Mouse (Mus musculus): ENCODE results near the gene U2surp. TPM values are rescaled to one million over a fixed set of nuclear protein-coding genes. Genes with fewer than 3 reads are reported as not detected.

Gene U2surp
- polyA plus RNA-seq, 1 experiment: 12.0 TPM

DNA sequence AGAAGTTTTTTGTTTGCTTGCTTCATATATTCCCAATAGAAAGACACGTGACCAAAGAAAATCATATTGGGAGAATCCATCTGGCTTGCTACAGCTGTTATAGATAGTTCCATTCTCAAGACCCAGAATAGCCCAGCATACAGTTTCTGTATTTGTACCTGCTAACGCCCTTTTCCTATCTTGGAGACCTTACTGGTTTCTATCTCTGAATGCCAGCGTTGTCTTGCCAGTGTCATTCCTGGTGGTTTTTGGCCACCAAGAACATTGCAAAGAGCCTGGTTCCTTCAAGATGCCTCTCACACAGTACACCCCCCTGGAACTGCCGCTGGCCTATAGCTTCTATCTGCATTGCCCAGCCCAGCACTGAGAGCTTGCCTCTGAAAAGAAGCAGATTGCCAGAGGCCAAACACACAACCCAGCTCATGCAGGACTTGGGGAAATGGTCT is 44.3 kb upstream of the U2surp start:
- Histone ChIP-seq H3K36me3 (ENCODE audit: control insufficient read depth, insufficient read depth) (no peaks in the 10 kb centered on the region), H3K27me3 (ENCODE audit: control insufficient read depth, insufficient read depth, insufficient read length) (peaks cover 40% of the 10 kb centered on the region), H3K79me3 (ENCODE audit: low read depth) (no peaks in the 10 kb centered on the region), H3K4me3 (ENCODE audit: insufficient read depth, poor library complexity, severe bottlenecking) (no peak overlapping the region), H3K79me2 (ENCODE audit: control insufficient read depth, insufficient read depth) (no peaks in the 10 kb centered on the region), H3ac (ENCODE audit: control insufficient read depth, insufficient read length, low read depth) (no peak overlapping the region)
- TF ChIP-seq CEBPB (IDR thresholded peaks at IDR 0.05; ENCODE audit: low read depth) (no peak), MYOD1 (IDR thresholded peaks at IDR 0.05; ENCODE audit: control insufficient read depth, insufficient read length, low read depth) (no peak), FOSL1 (IDR thresholded peaks at IDR 0.05; ENCODE audit: insufficient read depth, low read length, poor library complexity, severe bottlenecking) (no peak), USF1 (IDR thresholded peaks at IDR 0.05; ENCODE audit: low read depth) (no peak), MYOG (IDR thresholded peaks at IDR 0.05; ENCODE audit: control insufficient read depth, extremely low read depth, insufficient read length) (no peak), MAX (IDR thresholded peaks at IDR 0.05) (no peak), CTCF (IDR thresholded peaks at IDR 0.05; ENCODE audit: control insufficient read depth, insufficient read depth, insufficient read length) (no peak)

GRCm38 (mm10) chr9:95555233-95555740 is 43.5 kb upstream of the U2surp start:
- TF ChIP-seq MYOG (IDR thresholded peaks at IDR 0.05; ENCODE audit: control insufficient read depth, extremely low read depth, insufficient read length) (no peak), USF1 (IDR thresholded peaks at IDR 0.05; ENCODE audit: low read depth) (no peak), CEBPB (IDR thresholded peaks at IDR 0.05; ENCODE audit: low read depth) (no peak), MAX (IDR thresholded peaks at IDR 0.05) (no peak), MYOD1 (IDR thresholded peaks at IDR 0.05; ENCODE audit: control insufficient read depth, insufficient read length, low read depth) (no peak), CTCF (IDR thresholded peaks at IDR 0.05; ENCODE audit: control insufficient read depth, insufficient read depth, insufficient read length) (no peak), FOSL1 (IDR thresholded peaks at IDR 0.05; ENCODE audit: insufficient read depth, low read length, poor library complexity, severe bottlenecking) (no peak)
- Histone ChIP-seq H3ac (ENCODE audit: control insufficient read depth, insufficient read length, low read depth) (no peak overlapping the region), H3K36me3 (ENCODE audit: control insufficient read depth, insufficient read depth) (no peaks in the 10 kb centered on the region), H3K4me3 (ENCODE audit: insufficient read depth, poor library complexity, severe bottlenecking) (no peak overlapping the region), H3K27me3 (ENCODE audit: control insufficient read depth, insufficient read depth, insufficient read length) (peaks cover 34% of the 10 kb centered on the region), H3K79me2 (ENCODE audit: control insufficient read depth, insufficient read depth) (no peaks in the 10 kb centered on the region), H3K79me3 (ENCODE audit: low read depth) (no peaks in the 10 kb centered on the region)

- Histone ChIP-seq H3K79me2 (ENCODE audit: control insufficient read depth, insufficient read depth) (no peaks in the 10 kb centered on the region), H3K79me3 (ENCODE audit: low read depth) (no peaks in the 10 kb centered on the region), H3K4me3 (ENCODE audit: insufficient read depth, poor library complexity, severe bottlenecking) (no peak overlapping the region), H3ac (ENCODE audit: control insufficient read depth, insufficient read length, low read depth) (no peak overlapping the region), H3K27me3 (ENCODE audit: control insufficient read depth, insufficient read depth, insufficient read length) (peaks cover 26% of the 10 kb centered on the region), H3K36me3 (ENCODE audit: control insufficient read depth, insufficient read depth) (no peaks in the 10 kb centered on the region)
- no peak for TF ChIP-seq MYOD1 (IDR thresholded peaks at IDR 0.05; ENCODE audit: control insufficient read depth, insufficient read length, low read depth)
- no peak for TF ChIP-seq MYOG (IDR thresholded peaks at IDR 0.05; ENCODE audit: control insufficient read depth, extremely low read depth, insufficient read length)
- no peak for TF ChIP-seq MAX (IDR thresholded peaks at IDR 0.05)
- TF ChIP-seq CEBPB (IDR thresholded peaks at IDR 0.05; ENCODE audit: low read depth): no peak
- TF ChIP-seq USF1 (IDR thresholded peaks at IDR 0.05; ENCODE audit: low read depth): no peak
- no peak for TF ChIP-seq CTCF (IDR thresholded peaks at IDR 0.05; ENCODE audit: control insufficient read depth, insufficient read depth, insufficient read length)
- no peak for TF ChIP-seq FOSL1 (IDR thresholded peaks at IDR 0.05; ENCODE audit: insufficient read depth, low read length, poor library complexity, severe bottlenecking)
Measured at GRCm38 (mm10) chr9:95554231-95555221, 42.7 kb upstream of the U2surp start.

DNA sequence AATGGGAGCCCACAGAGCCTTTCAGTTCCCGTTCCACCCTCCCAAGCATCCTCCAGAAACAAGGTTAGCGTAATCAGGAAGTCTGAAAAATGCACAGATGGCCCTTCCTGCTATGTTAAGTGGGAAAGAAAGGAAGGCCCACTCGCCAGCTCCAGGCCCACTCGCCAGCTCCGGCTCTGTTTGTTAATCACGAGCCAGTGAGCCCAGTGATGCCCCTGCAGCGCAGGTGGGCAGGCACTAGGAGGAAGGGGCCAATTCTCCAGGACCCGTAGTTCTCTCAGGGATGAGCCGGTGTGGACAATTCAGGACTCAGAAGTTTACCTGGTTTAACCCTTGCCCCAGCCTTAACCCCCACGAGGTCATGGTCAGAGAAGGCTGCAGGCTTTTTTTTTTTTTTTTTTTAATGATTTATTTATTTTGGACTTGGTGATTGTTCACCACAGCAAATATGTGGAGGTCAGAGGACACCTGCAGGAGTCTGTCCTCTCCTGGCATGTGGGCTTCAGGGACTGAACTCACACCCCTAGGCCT is 40.4 kb upstream of the U2surp start:
- no peaks in the 10 kb centered on the region for H3K79me2 ChIP-seq (ENCODE audit: control insufficient read depth, insufficient read depth)
- H3K4me3 ChIP-seq (ENCODE audit: insufficient read depth, poor library complexity, severe bottlenecking): no peak overlapping the region
- no peak overlapping the region for H3ac ChIP-seq (ENCODE audit: control insufficient read depth, insufficient read length, low read depth)
- TF ChIP-seq MYOG (IDR thresholded peaks at IDR 0.05; ENCODE audit: control insufficient read depth, extremely low read depth, insufficient read length) (no peak), FOSL1 (IDR thresholded peaks at IDR 0.05; ENCODE audit: insufficient read depth, low read length, poor library complexity, severe bottlenecking) (no peak)
- peaks cover 14% of the 10 kb centered on the region for H3K27me3 ChIP-seq (ENCODE audit: control insufficient read depth, insufficient read depth, insufficient read length)
- H3K36me3 ChIP-seq (ENCODE audit: control insufficient read depth, insufficient read depth): no peaks in the 10 kb centered on the region
- no peaks in the 10 kb centered on the region for H3K79me3 ChIP-seq (ENCODE audit: low read depth)

DNA sequence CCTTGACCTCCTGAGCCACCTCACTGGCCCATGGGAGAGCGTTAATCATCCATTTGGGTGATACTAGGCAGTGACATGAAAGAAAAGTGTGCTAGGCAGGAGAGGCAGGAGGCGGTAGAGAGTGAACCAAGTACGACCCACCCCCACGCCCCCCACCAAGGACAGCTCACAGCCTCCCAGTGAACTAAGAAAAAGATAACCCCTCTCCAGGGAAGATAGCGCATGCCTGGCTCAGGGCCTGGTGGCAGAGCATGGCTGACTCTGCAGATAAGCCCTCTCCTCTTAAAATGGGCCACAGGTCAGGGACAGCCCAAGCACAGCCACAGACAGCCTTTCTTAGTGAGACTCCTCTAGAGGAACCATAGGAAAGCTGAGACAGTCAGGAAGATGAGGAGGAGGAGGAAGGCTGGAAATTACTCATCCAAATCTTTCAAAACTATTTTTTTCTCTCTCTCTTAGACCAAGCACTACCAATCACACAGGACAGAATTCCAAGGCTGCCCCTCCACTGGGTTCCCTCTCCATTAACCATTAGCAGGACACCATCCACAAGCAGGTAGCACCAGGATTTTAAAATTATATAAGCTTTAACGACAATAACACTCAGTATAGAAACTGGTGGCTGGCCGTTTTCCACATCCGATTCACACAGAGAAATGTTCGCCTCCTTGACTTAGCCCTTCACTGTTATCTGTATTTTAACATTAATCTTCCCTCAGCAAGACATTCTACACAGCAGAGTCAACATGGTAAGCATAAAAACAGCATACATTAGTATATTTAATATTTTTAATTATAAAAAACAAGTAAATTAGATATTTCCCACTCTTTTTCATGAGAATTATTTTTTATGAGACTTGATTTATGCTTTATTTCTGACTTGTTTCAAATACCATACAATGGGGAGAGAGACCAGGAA is 39.3 kb upstream of the U2surp start:
- Histone ChIP-seq H3K36me3 (ENCODE audit: control insufficient read depth, insufficient read depth) (no peaks in the 10 kb centered on the region), H3K79me2 (ENCODE audit: control insufficient read depth, insufficient read depth) (no peaks in the 10 kb centered on the region), H3K4me3 (ENCODE audit: insufficient read depth, poor library complexity, severe bottlenecking) (no peak overlapping the region), H3K27me3 (ENCODE audit: control insufficient read depth, insufficient read depth, insufficient read length) (peaks cover 9% of the 10 kb centered on the region), H3ac (ENCODE audit: control insufficient read depth, insufficient read length, low read depth) (no peak overlapping the region), H3K79me3 (ENCODE audit: low read depth) (no peaks in the 10 kb centered on the region)
- TF ChIP-seq MAX (IDR thresholded peaks at IDR 0.05) (no peak), CEBPB (IDR thresholded peaks at IDR 0.05; ENCODE audit: low read depth) (no peak), MYOD1 (IDR thresholded peaks at IDR 0.05; ENCODE audit: control insufficient read depth, insufficient read length, low read depth) (no peak), MYOG (IDR thresholded peaks at IDR 0.05; ENCODE audit: control insufficient read depth, extremely low read depth, insufficient read length) (no peak), FOSL1 (IDR thresholded peaks at IDR 0.05; ENCODE audit: insufficient read depth, low read length, poor library complexity, severe bottlenecking) (no peak), CTCF (IDR thresholded peaks at IDR 0.05; ENCODE audit: control insufficient read depth, insufficient read depth, insufficient read length) (no peak), USF1 (IDR thresholded peaks at IDR 0.05; ENCODE audit: low read depth) (no peak)
